Mouse (Mus musculus): ENCODE results near the gene 4930568D16Rik. TPM values are rescaled to one million over a fixed set of nuclear protein-coding genes. Genes with fewer than 3 reads are reported as not detected.
A peak's percentile ranks its signal among the peaks of the same experiment; 100 is the strongest.

4930568D16Rik gene
- polyA plus RNA-seq, 2 experiments from 2014 or later, result not detected

DNA sequence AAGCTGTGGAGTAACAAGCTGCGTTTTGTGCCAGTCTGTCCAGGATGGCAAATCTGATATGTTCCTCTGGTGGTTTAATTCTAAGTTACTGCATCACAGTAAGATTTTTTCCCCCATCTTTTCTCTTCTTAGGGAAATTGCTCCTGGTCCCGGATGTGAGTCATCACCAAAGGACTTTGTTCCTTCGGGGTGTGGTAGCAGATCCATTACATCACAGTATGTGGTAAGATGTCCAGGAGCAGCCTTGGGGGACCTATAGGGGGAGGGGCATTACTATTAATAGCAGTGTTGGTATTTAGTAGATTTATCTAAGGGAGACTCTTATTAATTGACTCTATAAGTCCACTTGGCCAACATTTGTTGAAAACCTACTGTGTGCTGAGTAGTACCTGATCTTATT, 24.9 kb downstream of the 4930568D16Rik start:
- no peak for ATAC-seq

DNA sequence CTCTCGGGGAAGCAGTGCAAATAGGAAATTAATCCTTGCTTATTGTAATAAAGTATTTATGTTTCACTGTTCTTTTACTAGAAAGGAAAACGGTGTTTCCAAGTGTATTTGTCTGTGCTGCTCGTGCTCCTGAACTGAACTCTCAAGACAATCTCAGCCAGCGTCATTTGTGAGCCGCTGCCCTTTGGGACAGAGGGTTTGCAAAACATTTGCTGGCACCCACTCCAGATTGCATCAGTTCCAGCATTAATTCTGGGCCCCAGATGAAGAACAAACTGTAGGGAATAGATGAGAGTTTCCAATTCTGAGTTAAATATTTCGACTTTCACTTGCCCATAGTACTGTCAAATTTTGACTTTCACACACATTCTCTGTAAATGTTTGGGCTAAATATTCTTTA, 28.8 kb downstream of the 4930568D16Rik start:
- ATAC-seq, result no peak

- ATAC-seq, result no peak
Measured at GRCm38 (mm10) chr2:35338036-35338435, 29.5 kb downstream of the 4930568D16Rik start.

- ATAC-seq, result no peak
Measured at GRCm38 (mm10) chr2:35337419-35337818, 30.1 kb downstream of the 4930568D16Rik start.

- peak; percentile 96 for ATAC-seq
Measured at GRCm38 (mm10) chr2:35336388-35337280, 30.9 kb downstream of the 4930568D16Rik start, which contains the start of gene Stom. TSS of gene Stom (minus strand) at chr2:35336976.

DNA sequence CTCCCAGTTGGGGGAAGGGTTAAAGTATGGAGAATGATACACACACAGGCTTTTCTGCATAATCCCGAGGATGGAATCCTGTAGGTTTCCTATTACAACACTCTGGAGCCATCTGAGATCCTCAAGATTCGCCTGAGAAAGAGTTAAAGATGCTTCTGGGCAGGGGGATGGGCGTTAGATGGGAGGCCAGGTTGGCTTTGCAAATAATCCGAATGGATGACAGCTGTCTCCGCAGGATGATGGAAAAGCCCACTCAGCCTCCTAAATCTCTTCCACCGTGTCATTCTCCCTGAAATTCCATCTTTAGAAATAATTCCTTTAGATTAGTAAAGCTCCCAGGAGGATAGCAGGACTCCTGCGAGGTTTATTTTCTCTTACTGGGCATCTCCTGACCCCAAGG, 31.9 kb downstream of the 4930568D16Rik start:
- ATAC-seq, result no peak

DNA sequence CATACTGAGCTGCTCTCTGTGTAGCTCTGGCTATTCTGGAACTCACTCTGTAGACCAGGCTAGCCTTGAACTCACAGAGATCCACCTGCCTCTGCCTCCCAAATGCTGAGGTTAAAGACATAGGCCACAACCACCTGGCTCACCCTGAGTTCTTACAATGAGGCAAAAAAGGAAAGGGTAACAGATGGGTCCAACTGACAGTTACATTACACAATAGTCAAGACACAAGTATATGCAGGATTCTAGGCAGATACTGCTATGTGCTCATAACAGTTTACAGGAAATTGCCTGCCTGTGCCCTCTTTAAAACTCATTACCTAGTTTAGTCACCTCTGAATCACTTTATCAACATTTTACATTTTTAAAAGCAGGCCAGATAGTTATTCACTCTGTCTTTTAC, 33.9 kb downstream of the 4930568D16Rik start:
- ATAC-seq, result no peak

DNA sequence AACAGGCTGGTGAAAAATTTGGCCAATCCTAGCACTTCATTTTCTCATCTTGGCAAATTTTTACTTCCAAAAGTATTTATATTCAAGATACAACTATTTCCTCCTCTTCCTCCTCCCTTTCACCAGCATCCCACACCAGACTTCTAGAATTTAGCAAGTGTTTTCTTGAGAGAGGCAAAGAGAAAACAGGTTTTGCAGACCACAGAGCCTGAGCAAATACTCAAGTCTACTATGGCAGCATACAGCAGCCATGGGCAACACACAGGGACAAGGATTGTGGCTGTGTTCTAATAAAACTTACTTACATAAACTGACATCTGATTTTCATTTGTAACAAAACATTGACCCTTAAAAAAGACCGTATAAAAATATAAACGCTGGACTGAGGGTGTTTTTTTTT, 36.3 kb downstream of the 4930568D16Rik start:
- no peak for ATAC-seq

GRCm38 (mm10) chr2:35329061-35329460, 38.5 kb downstream of the 4930568D16Rik start:
- ATAC-seq, result no peak

DNA sequence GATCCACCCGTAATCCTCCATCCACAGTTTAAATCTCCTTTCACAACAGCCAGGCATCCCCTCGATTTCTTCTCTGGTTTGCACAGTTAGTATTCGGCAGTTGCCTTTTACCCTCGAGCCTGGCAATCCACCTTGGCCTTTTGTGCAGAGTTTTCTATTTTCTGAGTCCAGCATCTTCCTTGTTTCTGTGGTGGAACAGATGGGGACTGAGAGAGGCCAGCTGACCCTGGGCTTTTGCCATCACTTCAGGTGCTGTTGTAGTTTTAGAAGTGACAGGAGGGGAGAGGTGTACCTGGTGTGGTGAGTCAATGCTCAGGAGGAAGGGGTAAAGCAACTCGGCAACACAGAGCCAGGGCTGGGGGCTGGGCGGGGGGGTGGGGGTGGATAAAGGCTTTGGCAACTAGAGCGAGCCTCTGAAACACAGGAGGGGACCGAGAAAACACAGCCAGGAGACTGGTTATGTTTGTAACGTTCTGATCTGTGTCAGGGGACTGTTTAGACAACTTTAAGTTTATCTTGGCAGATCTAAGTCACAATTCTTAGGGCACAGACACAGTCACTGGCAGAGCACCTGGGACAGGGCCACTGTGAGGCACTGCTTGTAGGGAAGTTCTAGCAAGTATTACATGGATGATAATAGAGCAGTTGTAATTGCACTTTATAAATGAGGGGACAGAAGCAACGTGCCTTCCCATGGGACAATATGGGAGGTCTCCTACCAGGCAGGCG, 39.3 kb downstream of the 4930568D16Rik start:
- ATAC-seq, result no peak

DNA sequence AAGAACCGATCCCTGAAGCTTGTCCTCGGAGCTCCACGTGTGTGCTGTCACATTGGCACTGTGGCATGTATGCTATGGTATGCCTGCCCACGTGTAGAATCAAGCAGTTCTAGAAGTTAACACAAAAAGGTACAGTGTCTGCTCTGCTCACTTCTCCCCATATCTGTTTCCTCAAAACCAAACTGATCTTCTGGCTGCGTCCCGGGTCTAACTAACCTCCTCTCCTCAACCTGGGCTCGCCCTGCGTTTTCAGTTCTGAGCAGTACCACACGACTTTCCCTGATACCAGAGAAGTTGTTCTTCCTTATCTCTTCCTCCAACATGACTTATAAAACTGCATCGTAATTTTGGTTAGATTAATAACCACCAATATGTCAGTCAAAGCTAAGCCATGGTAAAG, 39.9 kb downstream of the 4930568D16Rik start:
- ATAC-seq, result no peak

GRCm38 (mm10) chr2:35326931-35327330, 40.6 kb downstream of the 4930568D16Rik start:
- no peak for ATAC-seq

DNA sequence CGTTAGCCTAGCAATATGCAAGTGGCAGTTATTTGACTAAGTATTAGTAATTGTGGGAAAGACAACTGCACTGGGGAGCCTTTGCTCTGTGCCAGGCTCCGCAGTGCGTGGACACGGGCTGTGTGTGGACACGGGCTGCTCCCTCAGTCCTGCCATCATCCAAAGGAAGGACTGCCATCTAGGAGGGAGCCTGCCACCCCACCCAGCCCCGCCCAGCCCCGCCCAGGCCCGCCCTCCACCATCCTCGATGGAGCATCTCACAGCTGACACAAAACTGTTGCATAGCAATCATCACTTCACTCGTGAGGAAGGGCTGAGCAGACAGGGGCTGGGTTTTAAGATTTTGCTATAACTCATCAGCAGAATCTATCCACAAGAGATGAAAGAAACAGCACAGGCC, 41.6 kb downstream of the 4930568D16Rik start:
- ATAC-seq, result no peak

GRCm38 (mm10) chr2:35322404-35323164, 44.9 kb downstream of the 4930568D16Rik start:
- ATAC-seq, result no peak

GRCm38 (mm10) chr2:35320399-35320798, 47.1 kb downstream of the 4930568D16Rik start:
- ATAC-seq, result no peak

DNA sequence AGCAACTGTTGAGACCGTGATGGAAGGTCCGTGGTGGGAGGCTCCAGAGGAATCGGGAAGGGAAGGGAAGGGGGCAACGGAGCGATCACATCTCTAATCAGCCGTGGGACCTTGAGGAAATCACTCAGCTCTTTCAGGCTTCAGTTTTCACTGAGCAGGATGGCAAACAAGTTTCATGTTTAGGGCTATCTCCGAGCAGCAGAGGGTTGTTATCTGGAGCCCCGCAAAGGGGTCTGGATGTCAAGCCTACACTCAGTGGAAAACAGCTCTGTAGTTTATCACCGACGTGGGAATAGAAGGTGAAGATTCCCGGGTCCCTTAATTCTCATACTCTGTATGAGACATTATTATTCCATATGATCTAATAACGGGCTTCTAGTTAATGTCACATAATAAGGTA, 49.1 kb downstream of the 4930568D16Rik start:
- ATAC-seq, result no peak

GRCm38 (mm10) chr2:35317604-35318003, 49.9 kb downstream of the 4930568D16Rik start:
- no peak for ATAC-seq

- no peak for ATAC-seq
Measured at GRCm38 (mm10) chr2:35314300-35314699, 53.2 kb downstream of the 4930568D16Rik start.

DNA sequence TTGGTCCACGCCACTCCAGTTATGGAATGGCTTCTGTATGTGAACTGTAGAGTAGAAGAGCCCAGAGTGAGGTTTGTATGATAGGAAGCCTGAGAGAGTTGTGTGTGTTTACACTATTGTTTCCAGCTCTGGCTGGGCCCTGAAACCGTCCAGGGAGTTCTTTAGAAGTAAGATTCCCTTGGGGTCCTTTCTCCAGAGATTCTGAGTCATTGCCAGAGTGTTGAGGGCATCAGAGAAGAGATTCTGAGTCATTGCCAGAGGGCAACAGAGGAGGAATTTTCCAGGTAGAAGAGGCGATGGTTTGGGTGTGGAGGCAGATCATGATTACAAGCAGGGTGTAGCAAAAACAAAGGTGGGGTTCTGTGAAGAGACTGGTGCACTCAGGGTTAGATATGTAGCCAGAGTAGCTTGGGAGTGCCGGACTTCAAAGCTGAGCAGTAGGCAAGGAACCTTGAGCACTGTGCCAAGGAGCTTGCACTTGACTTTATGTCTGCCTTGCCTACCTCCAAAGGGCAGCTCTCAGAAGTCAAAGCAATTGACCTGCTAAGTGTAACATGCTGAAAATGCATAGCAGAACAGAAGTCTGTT, 57.5 kb downstream of the 4930568D16Rik start:
- no peak for ATAC-seq

GRCm38 (mm10) chr2:35308166-35308565, 59.4 kb downstream of the 4930568D16Rik start:
- ATAC-seq, result no peak
